Mouse (Mus musculus): ENCODE data around the gene Ccl9. TPM values are rescaled to one million over a fixed set of nuclear protein-coding genes. Genes with fewer than 3 reads are reported as not detected.

Ccl9 gene
- polyA plus RNA-seq, 1 experiment from 2014 or later: 1.2 TPM

- WGBS: 74% methylated on average over 9 of the region's 9 CpGs
- H3K9me3 ChIP-seq: no peaks in the 10 kb centered on the region
- H3K27ac ChIP-seq: no peak overlapping the region
- no peak for ATAC-seq
- no peaks in the 10 kb centered on the region for H3K4me1 ChIP-seq (replicated peaks)
- no peak overlapping the region for H3K9ac ChIP-seq (replicated peaks)
- no peak overlapping the region for H3K4me2 ChIP-seq (replicated peaks)
- H3K4me3 ChIP-seq (replicated peaks): no peak overlapping the region
- no peaks in the 10 kb centered on the region for H3K27me3 ChIP-seq
- H3K36me3 ChIP-seq: no peaks in the 10 kb centered on the region
Observed at GRCm38 (mm10) chr11:83572834-83573233, 5.6 kb downstream of the Ccl9 start.

GRCm38 (mm10) chr11:83572223-83572622 lies 6.2 kb downstream of the Ccl9 start:
- no peaks in the 10 kb centered on the region for H3K36me3 ChIP-seq
- WGBS: 91% methylated on average over 8 of the region's 8 CpGs
- no peaks in the 10 kb centered on the region for H3K27me3 ChIP-seq
- no peaks in the 10 kb centered on the region for H3K4me1 ChIP-seq (replicated peaks)
- H3K27ac ChIP-seq: no peak overlapping the region
- ATAC-seq: no peak
- H3K9me3 ChIP-seq: no peaks in the 10 kb centered on the region
- H3K4me2 ChIP-seq (replicated peaks): no peak overlapping the region
- H3K4me3 ChIP-seq (replicated peaks): no peak overlapping the region
- H3K9ac ChIP-seq (replicated peaks): no peak overlapping the region

- 88% methylated on average over 2 of the region's 2 CpGs for WGBS
- Histone ChIP-seq H3K9me3 (no peaks in the 10 kb centered on the region), H3K9ac (replicated peaks) (no peak overlapping the region)
Observed at GRCm38 (mm10) chr11:83570189-83570588, 8.2 kb downstream of the Ccl9 start.

GRCm38 (mm10) chr11:83569249-83569648 lies 9.2 kb downstream of the Ccl9 start:
- Histone ChIP-seq H3K9me3 (no peaks in the 10 kb centered on the region), H3K9ac (replicated peaks) (no peak overlapping the region), H3K4me3 (replicated peaks) (no peak overlapping the region), H3K27me3 (no peaks in the 10 kb centered on the region), H3K27ac (no peak overlapping the region), H3K4me2 (replicated peaks) (no peak overlapping the region), H3K4me1 (replicated peaks) (no peaks in the 10 kb centered on the region), H3K36me3 (no peaks in the 10 kb centered on the region)
- no peak for ATAC-seq
- 97% methylated on average over 7 of the region's 7 CpGs for WGBS

More at GRCm38 (mm10) chr11:83570189-83570588, 8.2 kb downstream of the Ccl9 start:
- Histone ChIP-seq H3K27ac (no peak overlapping the region), H3K36me3 (no peaks in the 10 kb centered on the region), H3K4me1 (replicated peaks) (no peaks in the 10 kb centered on the region), H3K4me3 (replicated peaks) (no peak overlapping the region), H3K4me2 (replicated peaks) (no peak overlapping the region), H3K27me3 (no peaks in the 10 kb centered on the region)
- no peak for ATAC-seq

GRCm38 (mm10) chr11:83568786-83569185 lies 9.7 kb downstream of the Ccl9 start:
- no peak for ATAC-seq
- Histone ChIP-seq H3K27me3 (no peaks in the 10 kb centered on the region), H3K27ac (no peak overlapping the region), H3K9me3 (no peaks in the 10 kb centered on the region), H3K4me2 (replicated peaks) (no peak overlapping the region), H3K9ac (replicated peaks) (no peak overlapping the region), H3K4me3 (replicated peaks) (no peak overlapping the region), H3K36me3 (no peaks in the 10 kb centered on the region), H3K4me1 (replicated peaks) (no peaks in the 10 kb centered on the region)
- 91% methylated on average over 3 of the region's 3 CpGs for WGBS

- H3K9ac ChIP-seq (replicated peaks): no peak overlapping the region
- no peaks in the 10 kb centered on the region for H3K4me1 ChIP-seq (replicated peaks)
- no peaks in the 10 kb centered on the region for H3K9me3 ChIP-seq
- 95% methylated on average over 9 of the region's 9 CpGs for WGBS
- H3K4me2 ChIP-seq (replicated peaks): no peak overlapping the region
- H3K4me3 ChIP-seq (replicated peaks): no peak overlapping the region
- H3K36me3 ChIP-seq: no peaks in the 10 kb centered on the region
- H3K27me3 ChIP-seq: no peaks in the 10 kb centered on the region
- H3K27ac ChIP-seq: no peak overlapping the region
- no peak for ATAC-seq
Observed at GRCm38 (mm10) chr11:83568061-83568460, 10.4 kb downstream of the Ccl9 start.

GRCm38 (mm10) chr11:83567311-83567710 lies 11.1 kb downstream of the Ccl9 start:
- Histone ChIP-seq H3K27ac (no peak overlapping the region), H3K27me3 (no peaks in the 10 kb centered on the region), H3K9me3 (no peaks in the 10 kb centered on the region), H3K4me2 (replicated peaks) (no peak overlapping the region), H3K36me3 (no peaks in the 10 kb centered on the region), H3K9ac (replicated peaks) (no peak overlapping the region), H3K4me3 (replicated peaks) (no peak overlapping the region), H3K4me1 (replicated peaks) (no peaks in the 10 kb centered on the region)
- WGBS: 73% methylated on average over 7 of the region's 7 CpGs
- ATAC-seq: no peak

- Histone ChIP-seq H3K4me1 (replicated peaks) (no peaks in the 10 kb centered on the region), H3K27ac (no peak overlapping the region), H3K9ac (replicated peaks) (no peak overlapping the region), H3K27me3 (no peaks in the 10 kb centered on the region), H3K4me3 (replicated peaks) (no peak overlapping the region), H3K4me2 (replicated peaks) (no peak overlapping the region), H3K36me3 (no peaks in the 10 kb centered on the region), H3K9me3 (no peaks in the 10 kb centered on the region)
- ATAC-seq: no peak
Observed at GRCm38 (mm10) chr11:83566617-83567016, 11.8 kb downstream of the Ccl9 start.

GRCm38 (mm10) chr11:83563754-83564153 lies 14.7 kb downstream of the Ccl9 start:
- no peak overlapping the region for H3K4me3 ChIP-seq (replicated peaks)
- 79% methylated on average over 2 of the region's 2 CpGs for WGBS
- H3K27ac ChIP-seq: no peak overlapping the region
- no peaks in the 10 kb centered on the region for H3K36me3 ChIP-seq
- ATAC-seq: no peak
- H3K9ac ChIP-seq (replicated peaks): no peak overlapping the region
- no peaks in the 10 kb centered on the region for H3K9me3 ChIP-seq
- H3K4me2 ChIP-seq (replicated peaks): no peak overlapping the region
- H3K4me1 ChIP-seq (replicated peaks): no peaks in the 10 kb centered on the region
- no peaks in the 10 kb centered on the region for H3K27me3 ChIP-seq

- H3K4me1 ChIP-seq (replicated peaks): no peaks in the 10 kb centered on the region
- WGBS: 75% methylated on average over 6 of the region's 6 CpGs
- no peak overlapping the region for H3K9ac ChIP-seq (replicated peaks)
- H3K27me3 ChIP-seq: no peaks in the 10 kb centered on the region
- no peaks in the 10 kb centered on the region for H3K36me3 ChIP-seq
- no peak for ATAC-seq
- no peaks in the 10 kb centered on the region for H3K9me3 ChIP-seq
- no peak overlapping the region for H3K27ac ChIP-seq
- H3K4me3 ChIP-seq (replicated peaks): no peak overlapping the region
- H3K4me2 ChIP-seq (replicated peaks): no peak overlapping the region
Observed at GRCm38 (mm10) chr11:83562311-83562887, 16.0 kb downstream of the Ccl9 start.

GRCm38 (mm10) chr11:83560405-83560804 lies 18.0 kb downstream of the Ccl9 start:
- 79% methylated on average over 6 of the region's 6 CpGs for WGBS
- Histone ChIP-seq H3K9me3 (no peaks in the 10 kb centered on the region), H3K4me3 (replicated peaks) (no peak overlapping the region), H3K9ac (replicated peaks) (no peak overlapping the region), H3K4me2 (replicated peaks) (no peak overlapping the region), H3K27ac (no peak overlapping the region), H3K27me3 (no peaks in the 10 kb centered on the region), H3K4me1 (replicated peaks) (0 out of 2 replicates have a peak, but pooled peaks cover 5% of the 10 kb centered on the region), H3K36me3 (no peaks in the 10 kb centered on the region)
- ATAC-seq: no peak

- no peak for ATAC-seq
- H3K9ac ChIP-seq (replicated peaks): no peak overlapping the region
- no peak overlapping the region for H3K27ac ChIP-seq
- H3K36me3 ChIP-seq: no peaks in the 10 kb centered on the region
- no peaks in the 10 kb centered on the region for H3K9me3 ChIP-seq
- 0 out of 2 replicates have a peak, but pooled peaks cover 5% of the 10 kb centered on the region for H3K4me1 ChIP-seq (replicated peaks)
- no peak overlapping the region for H3K4me3 ChIP-seq (replicated peaks)
- H3K27me3 ChIP-seq: no peaks in the 10 kb centered on the region
- H3K4me2 ChIP-seq (replicated peaks): no peak overlapping the region
- 40% methylated on average over 10 of the region's 10 CpGs for WGBS
Observed at GRCm38 (mm10) chr11:83557074-83557473, 21.4 kb downstream of the Ccl9 start.

Data from midbrain, embryonic 13.5 days (tissue).